Mouse (Mus musculus) lung, postnatal 25 days (tissue): ENCODE measurements around the gene Paqr4.
"Not testable (repeated sequence)": the region's sequence is repeated elsewhere in the genome, so short reads cannot be mapped to it uniquely, and the experiment has no call there.

Source experiments
- DNase-seq: peaks from one replicate; pipeline ENCODE4 v3.0.0; 2022; ENCODE audit warnings: low spot score

Gene Paqr4

GRCm38 (mm10) chr17:23740598-23741021, at the start of gene Paqr4:
TSS of gene Paqr4 (minus strand) at chr17:23740867.
- DNase-seq: peak; percentile 32

- no peak for DNase-seq
Measured at GRCm38 (mm10) chr17:23789749-23790268, 49.1 kb upstream of the Paqr4 start.

GRCm38 (mm10) chr17:23788973-23789372, 48.3 kb upstream of the Paqr4 start:
- no peak for DNase-seq

GRCm38 (mm10) chr17:23786510-23786931, 45.9 kb upstream of the Paqr4 start:
- no peak for DNase-seq

- DNase-seq: peak; percentile 85
Measured at GRCm38 (mm10) chr17:23785561-23786471, 45.1 kb upstream of the Paqr4 start, which contains the start of gene Flywch2. TSS of gene Flywch2 (minus strand) at chr17:23786081.

- no peak for DNase-seq
Measured at GRCm38 (mm10) chr17:23783352-23783751, 42.7 kb upstream of the Paqr4 start.

- peak; percentile 38 for DNase-seq
Measured at GRCm38 (mm10) chr17:23778447-23778846, 37.8 kb upstream of the Paqr4 start.

- DNase-seq: no peak
Measured at GRCm38 (mm10) chr17:23777141-23777540, 36.5 kb upstream of the Paqr4 start.

- no peak for DNase-seq
Measured at GRCm38 (mm10) chr17:23776216-23776615, 35.5 kb upstream of the Paqr4 start.

- peak; percentile 88 for DNase-seq
Measured at GRCm38 (mm10) chr17:23774090-23774489, 33.4 kb upstream of the Paqr4 start.

GRCm38 (mm10) chr17:23773676-23774075, 33.0 kb upstream of the Paqr4 start:
- no peak for DNase-seq

GRCm38 (mm10) chr17:23772219-23772556, 31.5 kb upstream of the Paqr4 start:
- DNase-seq: not testable (repeated sequence)

GRCm38 (mm10) chr17:23771284-23772218, 30.9 kb upstream of the Paqr4 start, which contains the start of gene Flywch1:
TSS of gene Flywch1 (minus strand) at chr17:23771602.
- peak; percentile 98 for DNase-seq

GRCm38 (mm10) chr17:23770896-23771283, 30.2 kb upstream of the Paqr4 start:
- DNase-seq: peak; percentile 12

- DNase-seq: no peak
Measured at GRCm38 (mm10) chr17:23770493-23770892, 29.8 kb upstream of the Paqr4 start.

GRCm38 (mm10) chr17:23762976-23763375, 22.3 kb upstream of the Paqr4 start:
- no peak for DNase-seq

- DNase-seq: no peak
Measured at GRCm38 (mm10) chr17:23761155-23761554, 20.5 kb upstream of the Paqr4 start.

- DNase-seq: no peak
Measured at GRCm38 (mm10) chr17:23760231-23760630, 19.6 kb upstream of the Paqr4 start.

- DNase-seq: no peak
Measured at GRCm38 (mm10) chr17:23758801-23759200, 18.1 kb upstream of the Paqr4 start.

GRCm38 (mm10) chr17:23757581-23757980, 16.9 kb upstream of the Paqr4 start:
- DNase-seq: no peak

- no peak for DNase-seq
Measured at GRCm38 (mm10) chr17:23755689-23756088, 15.0 kb upstream of the Paqr4 start.
